Mouse (Mus musculus): Measurements from ENCODE around the gene Olfr1394.

DNA sequence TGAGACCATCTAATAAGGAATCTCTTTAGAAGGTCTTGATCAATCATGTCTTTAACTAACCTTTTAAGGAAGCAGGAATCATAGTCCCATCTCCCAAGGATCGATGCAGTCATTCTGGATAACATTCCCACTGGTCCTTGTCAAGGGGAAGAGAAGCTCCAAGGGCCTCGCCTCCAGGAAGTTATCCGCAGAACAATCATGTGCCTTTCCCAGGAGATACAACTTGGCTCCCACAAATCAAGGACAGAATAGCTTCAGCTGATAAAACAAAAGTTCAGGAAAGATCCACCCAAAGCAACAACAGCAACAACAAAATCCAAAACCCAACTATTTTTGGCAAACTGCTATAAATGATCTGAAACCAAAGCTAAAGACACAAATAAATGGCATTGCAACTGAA, 34.5 kb upstream of the Olfr1394 start:
- TF ChIP-seq CTCF (IDR thresholded peaks at IDR 0.05; ENCODE audit: borderline replicate concordance, insufficient read depth, low read length): no peak
- no peak for TF ChIP-seq POLR2A (IDR thresholded peaks at IDR 0.05; ENCODE audit: low read depth, low read length)

Data from embryonic fibroblast, embryonic 13.5 days (primary cell).